Mouse (Mus musculus) kidney, postnatal 0 days (tissue): ENCODE measurements around the gene Zkscan6. TPM values are rescaled to one million over a fixed set of nuclear protein-coding genes. Genes with fewer than 3 reads are reported as not detected.

Source experiments
- ATAC-seq: fragments of 200-750 bp; cut with Nextera tagmentation; replicated peaks from 2 replicates; pipeline ENCODE4 v1.8.0; 2017; ENCODE audit warnings: low read depth, moderate number of reproducible peaks, moderate TSS enrichment, moderate library complexity; ENCODE audit not compliant: low FRiP score
- DNase-seq: peaks from one replicate; pipeline ENCODE4 v3.0.0-alpha.2; 2016; ENCODE audit warnings: low spot score
- H3K27ac ChIP-seq: fragments of 300-500 bp; sonication (generic); 2 replicates; pipeline ENCODE4 v1.5.1; 2014; ENCODE audit warnings: mild to moderate bottlenecking
- H3K27me3 ChIP-seq: fragments of 300-500 bp; sonication (generic); 2 replicates; pipeline ENCODE4 v1.6.1; 2014; ENCODE audit warnings: low read length, mixed read lengths; ENCODE audit not compliant: insufficient read depth
- H3K36me3 ChIP-seq: fragments of 300-500 bp; sonication (generic); 2 replicates; pipeline ENCODE4 v1.6.1; 2014; ENCODE audit warnings: low read length, mixed read lengths; ENCODE audit not compliant: insufficient read depth
- H3K4me1 ChIP-seq: fragments of 300-500 bp; sonication (generic); replicated peaks from 2 replicates; pipeline ENCODE4 v1.6.1; 2014; ENCODE audit warnings: antibody characterized with exemption, low read length, mixed read lengths; ENCODE audit not compliant: insufficient read depth
- H3K4me2 ChIP-seq: fragments of 300-500 bp; sonication (generic); 2 replicates; pipeline ENCODE4 v1.6.1; 2014; ENCODE audit warnings: mild to moderate bottlenecking, low read length, moderate library complexity, mixed read lengths
- H3K4me3 ChIP-seq: fragments of 300-500 bp; sonication (generic); replicated peaks from 2 replicates; pipeline ENCODE4 v1.5.1; 2014; ENCODE audit warnings: low read depth, low read length
- H3K9ac ChIP-seq: fragments of 300-500 bp; sonication (generic); 2 replicates; pipeline ENCODE4 v1.6.1; 2014; ENCODE audit warnings: low read depth, low read length
- H3K9me3 ChIP-seq: fragments of 300-500 bp; sonication (generic); replicated peaks from 2 replicates; pipeline ENCODE4 v1.6.1; 2016; ENCODE audit warnings: low read length, inconsistent platforms, mixed read lengths
- CTCF ChIP-seq: IDR thresholded peaks from 2 replicates; pipeline ENCODE4 v1.5.1; 2016; ENCODE audit warnings: antibody characterized with exemption, low read depth, mild to moderate bottlenecking, moderate library complexity
- WGBS: fragments of 180-500 bp; shearing (Covaris S2); extraction: QIAGEN DNeasy Blood & Tissue Kit; methylation state at CpG from one replicate; pipeline ENCODE4 v1.1.7; 2014; 5-methylcytosine and 5-hydroxymethylcytosine counted together
- polyA plus RNA-seq: library from polyadenylated mRNA; unstranded; fragments of >200 nt; fragmentation: Nextera tagmentation; extraction: Ambion mirVana; gene quantifications from 2 replicates; pipeline ENCODE4 v1.2.1, GENCODE M21; 2015

Gene Zkscan6
- polyA plus RNA-seq, 1 experiment from 2014 or later, result 13.7 TPM

GRCm38 (mm10) chr11:65806321-65806904 lies 562 bp upstream of the Zkscan6 start:
- peak overlapping the region; percentile 85 for H3K9ac ChIP-seq
- H3K4me1 ChIP-seq, result 0 out of 2 replicates have a peak, but pooled peaks cover 3% of the 10 kb centered on the region
- no peak for TF ChIP-seq CTCF
- WGBS, result 1% methylated on average over 20 of the region's 20 CpGs
- H3K4me3 ChIP-seq, result peak overlapping the region; percentile 84
- ATAC-seq, result no peak
- H3K4me2 ChIP-seq, result peak overlapping the region; percentile 98
- peak overlapping the region; percentile 87 for H3K27ac ChIP-seq
- no peaks in the 10 kb centered on the region for H3K27me3 ChIP-seq
- peak; percentile 18 for DNase-seq
- H3K9me3 ChIP-seq, result no peaks in the 10 kb centered on the region
- no peaks in the 10 kb centered on the region for H3K36me3 ChIP-seq

GRCm38 (mm10) chr11:65807601-65808000 lies 626 bp downstream of the Zkscan6 start:
- ATAC-seq (no peak), DNase-seq (no peak)
- WGBS, result 45% methylated on average over 7 of the region's 7 CpGs
- peak overlapping the region; percentile 98 for H3K4me2 ChIP-seq
- H3K4me3 ChIP-seq, result peak overlapping the region; percentile 84
- H3K36me3 ChIP-seq, result no peaks in the 10 kb centered on the region
- H3K27me3 ChIP-seq, result no peaks in the 10 kb centered on the region
- H3K27ac ChIP-seq, result peak overlapping the region; percentile 87
- H3K9ac ChIP-seq, result peak overlapping the region; percentile 85
- no peaks in the 10 kb centered on the region for H3K9me3 ChIP-seq
- H3K4me1 ChIP-seq, result 0 out of 2 replicates have a peak, but pooled peaks cover 3% of the 10 kb centered on the region
- TF ChIP-seq CTCF, result no peak

DNA sequence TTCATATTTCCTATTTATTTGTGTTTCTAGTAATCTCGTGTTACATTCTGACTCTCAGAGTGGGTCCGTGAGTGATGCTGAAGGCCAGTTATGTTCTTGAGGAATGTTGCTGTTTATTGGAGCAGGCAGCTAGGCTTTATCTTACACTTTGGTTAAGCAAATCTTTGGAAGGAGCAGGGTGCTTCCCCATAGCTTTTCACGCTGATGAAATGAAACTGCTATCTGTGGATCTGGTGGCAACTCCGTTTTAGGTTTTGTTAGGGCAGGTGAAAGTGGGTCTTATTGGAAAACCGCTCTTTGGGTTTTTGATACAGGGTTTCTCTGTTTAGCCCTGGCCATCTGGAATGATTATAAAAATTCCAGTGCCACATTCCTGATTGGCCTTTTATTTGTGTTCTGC lies 5.1 kb downstream of the Zkscan6 start:
- no peak overlapping the region for H3K27ac ChIP-seq
- no peak overlapping the region for H3K9ac ChIP-seq
- H3K4me1 ChIP-seq, result 0 out of 2 replicates have a peak, but pooled peaks cover 3% of the 10 kb centered on the region
- DNase-seq (no peak), ATAC-seq (no peak)
- no peaks in the 10 kb centered on the region for H3K27me3 ChIP-seq
- H3K4me2 ChIP-seq, result no peak overlapping the region
- TF ChIP-seq CTCF, result no peak
- 58% methylated on average over 5 of the region's 5 CpGs for WGBS
- H3K9me3 ChIP-seq, result no peaks in the 10 kb centered on the region
- no peak overlapping the region for H3K4me3 ChIP-seq
- peaks cover 23% of the 10 kb centered on the region for H3K36me3 ChIP-seq

DNA sequence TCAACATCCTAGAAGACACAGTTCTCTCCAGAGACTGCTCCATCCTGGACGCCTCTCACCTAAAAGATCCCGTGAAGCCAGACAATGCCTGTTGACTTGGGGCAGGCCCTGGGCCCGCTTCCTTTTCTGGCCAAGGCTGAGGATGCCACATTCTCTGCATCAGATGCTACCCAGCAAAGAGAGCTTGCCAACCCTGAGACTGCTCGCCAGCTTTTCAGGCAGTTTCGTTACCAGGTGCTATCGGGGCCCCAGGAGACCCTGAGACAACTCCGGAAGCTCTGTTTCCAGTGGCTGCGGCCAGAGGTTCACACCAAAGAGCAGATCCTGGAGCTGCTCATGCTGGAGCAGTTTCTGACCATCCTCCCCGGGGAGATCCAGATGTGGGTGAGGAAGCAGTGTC lies 7.4 kb downstream of the Zkscan6 start:
- no peak for TF ChIP-seq CTCF
- no peak overlapping the region for H3K27ac ChIP-seq
- H3K9ac ChIP-seq, result no peak overlapping the region
- H3K27me3 ChIP-seq, result no peaks in the 10 kb centered on the region
- no peak for DNase-seq
- H3K4me2 ChIP-seq, result no peak overlapping the region
- H3K36me3 ChIP-seq, result peaks cover 27% of the 10 kb centered on the region
- H3K4me3 ChIP-seq, result no peak overlapping the region
- whole genome bisulfite sequencing, result 85% methylated on average over 9 of the region's 9 CpGs
- H3K9me3 ChIP-seq, result no peaks in the 10 kb centered on the region
- no peak for ATAC-seq
- no peaks in the 10 kb centered on the region for H3K4me1 ChIP-seq

GRCm38 (mm10) chr11:65816237-65816636 lies 9.3 kb downstream of the Zkscan6 start:
- Histone ChIP-seq H3K4me1 (no peaks in the 10 kb centered on the region), H3K27me3 (no peaks in the 10 kb centered on the region), H3K36me3 (peaks cover 27% of the 10 kb centered on the region), H3K9ac (no peak overlapping the region), H3K4me3 (no peak overlapping the region), H3K4me2 (no peak overlapping the region), H3K9me3 (no peaks in the 10 kb centered on the region), H3K27ac (no peak overlapping the region)
- WGBS, result 69% methylated on average over 6 of the region's 6 CpGs
- no peak for ATAC-seq
- TF ChIP-seq CTCF, result no peak
- DNase-seq, result no peak

GRCm38 (mm10) chr11:65818193-65818592 lies 11.2 kb downstream of the Zkscan6 start:
- Histone ChIP-seq H3K9me3 (no peaks in the 10 kb centered on the region), H3K27ac (no peak overlapping the region), H3K27me3 (no peaks in the 10 kb centered on the region), H3K4me2 (no peak overlapping the region), H3K36me3 (peaks cover 28% of the 10 kb centered on the region), H3K9ac (no peak overlapping the region), H3K4me3 (no peak overlapping the region), H3K4me1 (no peaks in the 10 kb centered on the region)
- no peak for TF ChIP-seq CTCF
- ATAC-seq, result no peak
- WGBS, result 43% methylated on average over 1 of the region's 1 CpGs
- DNase-seq, result no peak

DNA sequence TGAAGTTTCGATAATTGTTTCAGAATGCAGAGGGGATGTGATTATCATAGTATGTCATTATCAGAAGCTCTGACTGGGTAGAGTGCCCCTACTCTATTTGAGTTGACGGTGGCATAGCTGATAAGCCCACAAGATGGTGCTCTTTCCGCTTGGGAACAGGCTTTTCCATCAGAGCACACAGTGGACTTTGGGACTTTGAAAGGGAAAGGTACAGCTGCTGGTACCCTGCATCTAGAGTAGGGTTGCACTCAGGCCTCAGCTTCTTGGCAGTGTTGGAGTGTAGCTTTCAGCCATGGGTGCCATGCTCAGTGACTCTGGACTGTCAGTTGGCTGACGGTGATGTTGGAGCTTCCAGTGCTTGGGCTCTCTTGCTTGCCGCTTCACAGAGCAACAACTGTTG lies 13.3 kb downstream of the Zkscan6 start:
- no peaks in the 10 kb centered on the region for H3K4me1 ChIP-seq
- H3K36me3 ChIP-seq, result peaks cover 25% of the 10 kb centered on the region
- H3K9me3 ChIP-seq, result no peaks in the 10 kb centered on the region
- peak; percentile 33; the same call in 1 of the 2 replicates for ATAC-seq
- no peak overlapping the region for H3K9ac ChIP-seq
- TF ChIP-seq CTCF, result peak; percentile 64
- H3K4me3 ChIP-seq, result no peak overlapping the region
- no peak overlapping the region for H3K4me2 ChIP-seq
- H3K27me3 ChIP-seq, result no peaks in the 10 kb centered on the region
- DNase-seq, result peak; percentile 36
- WGBS, result 76% methylated on average over 5 of the region's 5 CpGs
- no peak overlapping the region for H3K27ac ChIP-seq
